8 mouse cellular contexts compared by ENCODE assay signal in genomic region chr12:116405836-116406155, GRCm38 (mm10). TPM values are rescaled to one million over a fixed set of nuclear protein-coding genes. Genes with fewer than 3 reads are reported as not detected.
DNase-seq lines count a peak whose midpoint lies in the region; ATAC-seq and TF ChIP-seq lines count a peak whose summit lies in the region.

No protein-coding gene starts in this region.

- ATAC-seq in lung, embryonic 14.5 days (ENCODE audit: insufficient read depth) = no peak
- no peak for ATAC-seq in forebrain, embryonic 16.5 days
- ATAC-seq in liver, embryonic 15.5 days (ENCODE audit: insufficient read depth) = peak; percentile 27

- TF ChIP-seq POLR2A in bone marrow macrophage, adult 2 months (IDR thresholded peaks at IDR 0.05; ENCODE audit: borderline replicate concordance, low read depth, low read length) = no peak

- H3K4me2 ChIP-seq in lung, embryonic 14.5 days = peak overlapping the region; percentile 73
- H3K4me2 ChIP-seq in forebrain, embryonic 16.5 days (ENCODE audit: low read length) = peak overlapping the region; percentile 97
- H3K4me2 ChIP-seq in liver, embryonic 15.5 days = peak overlapping the region; percentile 75

- peak overlapping the region; percentile 75 for H3K27ac ChIP-seq in lung, embryonic 14.5 days (ENCODE audit: low read depth)
- no peak overlapping the region for H3K27ac ChIP-seq in bone marrow macrophage, adult 2 months (ENCODE audit: insufficient read depth, low read depth, low read length)
- H3K27ac ChIP-seq in forebrain, embryonic 16.5 days (ENCODE audit: low read length) = no peak overlapping the region
- H3K27ac ChIP-seq in liver, embryonic 15.5 days (replicated peaks) = peak overlapping the region; percentile 83

- peak; percentile 40 for DNase-seq in lung, embryonic 14.5 days
- DNase-seq in lung, postnatal 10 days = no peak
- DNase-seq in left cerebral cortex, adult 9 months (ENCODE audit: low spot score in 2 of 2) = no peak
- no peak for DNase-seq in gastrocnemius, adult 18-20 months (ENCODE audit: low spot score)
- no peak for DNase-seq in cerebellum, adult 11-12 months

- H3K36me3 ChIP-seq in lung, embryonic 14.5 days (ENCODE audit: insufficient read depth) = peaks cover 32% of the 10 kb centered on the region; the same call in 1 of the 2 replicates
- no peaks in the 10 kb centered on the region for H3K36me3 ChIP-seq in forebrain, embryonic 16.5 days (ENCODE audit: control insufficient read depth, insufficient read depth)
- peaks cover 56% of the 10 kb centered on the region for H3K36me3 ChIP-seq in liver, embryonic 15.5 days (replicated peaks)

- H3K9ac ChIP-seq in lung, embryonic 14.5 days = peak overlapping the region; percentile 93
- H3K9ac ChIP-seq in forebrain, embryonic 16.5 days (replicated peaks; ENCODE audit: low read depth, low read length) = peak overlapping the region; percentile 69
- peak overlapping the region; percentile 96 for H3K9ac ChIP-seq in liver, embryonic 15.5 days

- peaks cover 29% of the 10 kb centered on the region; the same call in 1 of the 2 replicates for H3K9me3 ChIP-seq in lung, embryonic 14.5 days (ENCODE audit: low read depth, low read length)
- H3K9me3 ChIP-seq in forebrain, embryonic 16.5 days (ENCODE audit: control insufficient read depth, low read length) = peaks cover 22% of the 10 kb centered on the region
- no peaks in the 10 kb centered on the region for H3K9me3 ChIP-seq in liver, embryonic 15.5 days (replicated peaks)

- H3K4me1 ChIP-seq in lung, embryonic 14.5 days (ENCODE audit: insufficient read depth) = no peaks in the 10 kb centered on the region
- peaks cover 5% of the 10 kb centered on the region; the same call in 1 of the 2 replicates for H3K4me1 ChIP-seq in bone marrow macrophage, adult 2 months (ENCODE audit: control insufficient read depth, insufficient read depth, low read length)
- H3K4me1 ChIP-seq in forebrain, embryonic 16.5 days (replicated peaks; ENCODE audit: control insufficient read depth, insufficient read depth, low read length) = peaks cover 12% of the 10 kb centered on the region
- peaks cover 37% of the 10 kb centered on the region for H3K4me1 ChIP-seq in liver, embryonic 15.5 days (replicated peaks)

- 8% methylated on average over 8 of the region's 8 CpGs for WGBS in lung, embryonic 14.5 days
- 11% methylated on average over 8 of the region's 8 CpGs for WGBS in forebrain, embryonic 16.5 days
- WGBS in liver, embryonic 15.5 days (ENCODE audit: insufficient replicate concordance) = 6% methylated on average over 8 of the region's 8 CpGs

- no peaks in the 10 kb centered on the region for H3K27me3 ChIP-seq in lung, embryonic 14.5 days (ENCODE audit: insufficient read depth, low read length)
- no peaks in the 10 kb centered on the region for H3K27me3 ChIP-seq in forebrain, embryonic 16.5 days (replicated peaks; ENCODE audit: control insufficient read depth, insufficient read depth, low read length)
- H3K27me3 ChIP-seq in liver, embryonic 15.5 days = no peaks in the 10 kb centered on the region

- no peak for TF ChIP-seq CTCF in lung, embryonic 14.5 days (IDR thresholded peaks at IDR 0.05; ENCODE audit: low read depth)
- TF ChIP-seq CTCF in bone marrow macrophage, adult 2 months (IDR thresholded peaks at IDR 0.05; ENCODE audit: low read depth, low read length) = no peak

- H3K4me3 ChIP-seq in lung, embryonic 14.5 days (ENCODE audit: low read depth, low read length) = peak overlapping the region; percentile 81
- peak overlapping the region; percentile 85 for H3K4me3 ChIP-seq in bone marrow macrophage, adult 2 months (ENCODE audit: insufficient read depth, low read length)
- H3K4me3 ChIP-seq in forebrain, embryonic 16.5 days (replicated peaks; ENCODE audit: low read length) = peak overlapping the region; percentile 87
- peak overlapping the region; percentile 99 for H3K4me3 ChIP-seq in liver, embryonic 15.5 days (replicated peaks)

RNA-seq across cellular contexts. Expression of gene Ncapg2, which starts 0.6 kb away (rescaled TPM):
- polyA plus RNA-seq in lung, embryonic 14.5 days (2014; fragmentation: Nextera tagmentation; extraction: Ambion mirVana) = 57.7 and 58.4 TPM in 2 replicates
- polyA plus RNA-seq in bone marrow macrophage, adult 2 months (2012; ENCODE audit: insufficient read depth, insufficient read length, missing spikeins) = 73.4 and 77.4 TPM in 2 replicates
- 17.6 and 18.9 TPM in 2 replicates for polyA plus RNA-seq in forebrain, embryonic 16.5 days (2015; fragmentation: Nextera tagmentation; extraction: Ambion mirVana)
- 44.1 and 45.2 TPM in 2 replicates for polyA plus RNA-seq in liver, embryonic 15.5 days (2015; fragmentation: Nextera tagmentation; extraction: Ambion mirVana)
- 1 to 10 TPM in 1 of 2 experiments, under 1 TPM in 1; 0.73 to 1.5 TPM for total RNA-seq in gastrocnemius, adult 18-20 months (2021)

Comparison
In these comparisons a context has a peak if more than half of its experiments do, and no peak if none do; other contexts are left out.
1. H3K27ac ChIP-seq: peak in lung, embryonic 14.5 days (single experiment) and liver, embryonic 15.5 days (single experiment); none in bone marrow macrophage, adult 2 months (single experiment) and forebrain, embryonic 16.5 days (single experiment).
2. Peak in every context shown above with its lines, with median percentiles within 50 percentile points of each other: H3K4me2 ChIP-seq, H3K4me3 ChIP-seq and H3K9ac ChIP-seq.